Mouse (Mus musculus) thymus, adult 2 months (tissue): ENCODE measurements around the gene Ctnnbl1.

Experiments
- CTCF ChIP-seq: fragments of 200-500 bp; IDR thresholded peaks from 2 replicates; pipeline ENCODE4 v1.5.1; 2012; ENCODE audit warnings: mild to moderate bottlenecking, control low read depth, low read length, moderate library complexity, borderline replicate concordance; ENCODE audit not compliant: control insufficient read depth, poor library complexity, insufficient read depth; ENCODE audit errors: extremely low read depth
- POLR2A ChIP-seq: fragments of 200-500 bp; IDR thresholded peaks from 2 replicates; pipeline ENCODE4 v1.6.1; 2012; ENCODE audit warnings: mild to moderate bottlenecking, low read length, control low read depth, moderate library complexity; ENCODE audit not compliant: control insufficient read depth, poor library complexity, insufficient read depth; ENCODE audit errors: extremely low read depth

GRCm38 (mm10) chr2:157784647-157785046 lies 47.4 kb downstream of the Ctnnbl1 start:
- no peak for TF ChIP-seq CTCF
- TF ChIP-seq POLR2A: no peak
